8 mouse cellular contexts compared by ENCODE assay signal in genomic region chr11:59450230-59450771, GRCm38 (mm10). TPM values are rescaled to one million over a fixed set of nuclear protein-coding genes. Genes with fewer than 3 reads are reported as not detected.
DNase-seq lines count a peak whose midpoint lies in the region; ATAC-seq lines count a peak whose summit lies in the region.

No protein-coding gene starts in this region.

- peak overlapping the region; percentile 86; the same call in 1 of the 2 replicates for H3K27ac ChIP-seq in forebrain, embryonic 15.5 days (replicated peaks)
- H3K27ac ChIP-seq in liver, embryonic 12.5 days = peak overlapping the region; percentile 70
- peak overlapping the region; percentile 48 for H3K27ac ChIP-seq in neural tube, embryonic 14.5 days (ENCODE audit: low read depth, low read length)

- H3K4me1 ChIP-seq in forebrain, embryonic 15.5 days = peaks cover 30% of the 10 kb centered on the region
- H3K4me1 ChIP-seq in liver, embryonic 12.5 days = peaks cover 30% of the 10 kb centered on the region
- H3K4me1 ChIP-seq in neural tube, embryonic 14.5 days (ENCODE audit: control insufficient read depth, insufficient read depth, low read length) = peaks cover 19% of the 10 kb centered on the region; the same call in 1 of the 2 replicates

- no peaks in the 10 kb centered on the region for H3K9me3 ChIP-seq in forebrain, embryonic 15.5 days
- H3K9me3 ChIP-seq in liver, embryonic 12.5 days (replicated peaks) = no peaks in the 10 kb centered on the region
- H3K9me3 ChIP-seq in neural tube, embryonic 14.5 days (ENCODE audit: control insufficient read depth, low read length) = no peaks in the 10 kb centered on the region

- no peaks in the 10 kb centered on the region for H3K27me3 ChIP-seq in forebrain, embryonic 15.5 days
- H3K27me3 ChIP-seq in liver, embryonic 12.5 days (replicated peaks) = no peaks in the 10 kb centered on the region
- H3K27me3 ChIP-seq in neural tube, embryonic 14.5 days (ENCODE audit: control insufficient read depth, insufficient read depth, low read length) = no peaks in the 10 kb centered on the region

- WGBS in forebrain, embryonic 15.5 days = under 1% methylated on average over 38 of the region's 38 CpGs
- under 1% methylated on average over 38 of the region's 38 CpGs for WGBS in liver, embryonic 12.5 days (ENCODE audit: insufficient replicate concordance)
- WGBS in neural tube, embryonic 14.5 days = under 1% methylated on average over 38 of the region's 38 CpGs

- H3K9ac ChIP-seq in forebrain, embryonic 15.5 days (replicated peaks) = peak overlapping the region; percentile 74
- H3K9ac ChIP-seq in liver, embryonic 12.5 days = peak overlapping the region; percentile 91
- H3K9ac ChIP-seq in neural tube, embryonic 14.5 days (replicated peaks; ENCODE audit: low read depth, low read length) = peak overlapping the region; percentile 62

- peak overlapping the region; percentile 97 for H3K4me2 ChIP-seq in forebrain, embryonic 15.5 days (replicated peaks)
- peak overlapping the region; percentile 97 for H3K4me2 ChIP-seq in liver, embryonic 12.5 days
- H3K4me2 ChIP-seq in neural tube, embryonic 14.5 days (ENCODE audit: low read depth, low read length) = peak overlapping the region; percentile 88

- peak; percentile 78 for ATAC-seq in forebrain, embryonic 15.5 days (replicated peaks)
- peak; percentile 76 for ATAC-seq in liver, embryonic 12.5 days
- peak; percentile 73 for ATAC-seq in neural tube, embryonic 14.5 days (ENCODE audit: low read depth)

- DNase-seq in embryo, embryonic 10 days (ENCODE audit: low spot score) = peak; percentile 47
- no peak for DNase-seq in embryo, embryonic 10.5 days (ENCODE audit: low spot score)
- DNase-seq in right cerebral cortex, postnatal 14 days = peak; percentile 36
- DNase-seq in right cerebral cortex, postnatal 25 days = no peak
- DNase-seq in layer of hippocampus, adult 8-10 months (ENCODE audit: low spot score in 2 of 2) = no peak

- peak overlapping the region; percentile 87 for H3K4me3 ChIP-seq in forebrain, embryonic 15.5 days
- H3K4me3 ChIP-seq in liver, embryonic 12.5 days = peak overlapping the region; percentile 87
- peak overlapping the region; percentile 85 for H3K4me3 ChIP-seq in neural tube, embryonic 14.5 days (ENCODE audit: low read depth, low read length)

- H3K36me3 ChIP-seq in forebrain, embryonic 15.5 days = peaks cover 28% of the 10 kb centered on the region
- H3K36me3 ChIP-seq in liver, embryonic 12.5 days = peaks cover 39% of the 10 kb centered on the region
- H3K36me3 ChIP-seq in neural tube, embryonic 14.5 days (ENCODE audit: control insufficient read depth, insufficient read depth, low read length) = peaks cover 15% of the 10 kb centered on the region

RNA-seq across cellular contexts. Expression of gene Jmjd4, which starts 0.5 kb away (rescaled TPM):
- polyA plus RNA-seq in forebrain, embryonic 15.5 days (2015; fragmentation: Nextera tagmentation; extraction: Ambion mirVana) = 13.9 TPM in 2 replicates
- 7.5 and 7.7 TPM in 2 replicates for polyA plus RNA-seq in liver, embryonic 12.5 days (2016; fragmentation: Nextera tagmentation; extraction: Ambion mirVana)
- polyA plus RNA-seq in neural tube, embryonic 14.5 days (2014; fragmentation: Nextera tagmentation; extraction: Ambion mirVana) = 20.9 and 21.4 TPM in 2 replicates
- 10 to 100 TPM; 24.0 to 27.8 (median 26.7) TPM for total RNA-seq in layer of hippocampus, adult 8-10 months (2022)

RNA-seq across cellular contexts. Expression of gene Snap47, which starts 0.7 kb away (rescaled TPM):
- polyA plus RNA-seq in forebrain, embryonic 15.5 days (2015; fragmentation: Nextera tagmentation; extraction: Ambion mirVana) = 354 and 388 TPM in 2 replicates
- polyA plus RNA-seq in liver, embryonic 12.5 days (2016; fragmentation: Nextera tagmentation; extraction: Ambion mirVana) = 34.4 and 35.8 TPM in 2 replicates
- 622 and 695 TPM in 2 replicates for polyA plus RNA-seq in neural tube, embryonic 14.5 days (2014; fragmentation: Nextera tagmentation; extraction: Ambion mirVana)
- total RNA-seq in layer of hippocampus, adult 8-10 months (2022) = 100 to 1,000 TPM; 337 to 371 (median 354) TPM

RNA-seq across cellular contexts. Expression of gene Zfp867, which starts 22.0 kb away (rescaled TPM):
- 14.8 and 15.9 TPM in 2 replicates for polyA plus RNA-seq in forebrain, embryonic 15.5 days (2015; fragmentation: Nextera tagmentation; extraction: Ambion mirVana)
- polyA plus RNA-seq in liver, embryonic 12.5 days (2016; fragmentation: Nextera tagmentation; extraction: Ambion mirVana) = 1.3 and 1.7 TPM in 2 replicates
- 13.9 and 15.0 TPM in 2 replicates for polyA plus RNA-seq in neural tube, embryonic 14.5 days (2014; fragmentation: Nextera tagmentation; extraction: Ambion mirVana)
- 1 to 10 TPM; 3.6 to 4.0 (median 3.7) TPM for total RNA-seq in layer of hippocampus, adult 8-10 months (2022)

Comparison
In these comparisons a context has a peak if more than half of its experiments do, and no peak if none do; other contexts are left out.
1. DNase-seq: peak in embryo, embryonic 10 days (single experiment) and right cerebral cortex, postnatal 14 days (single experiment); none in embryo, embryonic 10.5 days (single experiment), right cerebral cortex, postnatal 25 days (single experiment) and layer of hippocampus, adult 8-10 months (0 of 2).
2. Peak in every context shown above with its lines, with median percentiles within 50 percentile points of each other: ATAC-seq, H3K27ac ChIP-seq, H3K4me2 ChIP-seq, H3K4me3 ChIP-seq and H3K9ac ChIP-seq.